Mouse (Mus musculus) lung, postnatal 0 days (tissue): ENCODE measurements around the gene Serinc2.

Experiments used
- CTCF ChIP-seq: IDR thresholded peaks from 2 replicates; pipeline ENCODE4 v1.5.1; 2016; ENCODE audit warnings: antibody characterized with exemption, mild to moderate bottlenecking
- EP300 ChIP-seq: IDR thresholded peaks from 2 replicates; pipeline ENCODE4 v1.6.1; 2016; ENCODE audit warnings: antibody characterized with exemption, mild to moderate bottlenecking, control low read depth

- no peak for TF ChIP-seq CTCF
- TF ChIP-seq EP300 = no peak
Observed at GRCm38 (mm10) chr4:130322567-130322966, 43.6 kb upstream of the Serinc2 start.
